Mouse (Mus musculus) intestine, postnatal 0 days (tissue): ENCODE measurements around the gene Apeh. TPM values are rescaled to one million over a fixed set of nuclear protein-coding genes. Genes with fewer than 3 reads are reported as not detected.
A peak's percentile ranks its signal among the peaks of the same experiment; 100 is the strongest.

ENCODE experiments used
- ATAC-seq: fragments of 200-750 bp; cut with Nextera tagmentation; 2 replicates; pipeline ENCODE4 v1.8.0; 2017; ENCODE audit warnings: mild to moderate bottlenecking, moderate TSS enrichment, moderate library complexity
- H3K27ac ChIP-seq: fragments of 300-500 bp; sonication (generic); 2 replicates; pipeline ENCODE4 v1.5.1; 2014; ENCODE audit warnings: mild to moderate bottlenecking, low read depth, low read length, moderate library complexity
- H3K27me3 ChIP-seq: fragments of 300-500 bp; sonication (generic); replicated peaks from 2 replicates; pipeline ENCODE4 v1.6.1; 2014; ENCODE audit warnings: low read length, mixed read lengths; ENCODE audit not compliant: control insufficient read depth, insufficient read depth
- H3K36me3 ChIP-seq: fragments of 300-500 bp; sonication (generic); 2 replicates; pipeline ENCODE4 v1.6.1; 2014; ENCODE audit warnings: mild to moderate bottlenecking, moderate library complexity; ENCODE audit not compliant: control insufficient read depth, insufficient read depth
- H3K4me1 ChIP-seq: fragments of 300-500 bp; sonication (generic); replicated peaks from 2 replicates; pipeline ENCODE4 v1.6.1; 2014; ENCODE audit warnings: antibody characterized with exemption, low read length, mixed read lengths; ENCODE audit not compliant: control insufficient read depth, insufficient read depth
- H3K4me2 ChIP-seq: fragments of 300-500 bp; sonication (generic); replicated peaks from 2 replicates; pipeline ENCODE4 v1.6.1; 2014; ENCODE audit warnings: low read depth, mild to moderate bottlenecking, moderate library complexity
- H3K4me3 ChIP-seq: fragments of 300-500 bp; sonication (generic); 2 replicates; pipeline ENCODE4 v1.5.1; 2014; ENCODE audit warnings: low read depth, low read length
- H3K9ac ChIP-seq: fragments of 300-500 bp; sonication (generic); 2 replicates; pipeline ENCODE4 v1.6.1; 2014; ENCODE audit warnings: mild to moderate bottlenecking, low read depth, low read length
- H3K9me3 ChIP-seq: fragments of 300-500 bp; sonication (generic); 2 replicates; pipeline ENCODE4 v1.6.1; 2016; ENCODE audit warnings: mixed run types; ENCODE audit not compliant: control insufficient read depth
- CTCF ChIP-seq: sonication (generic); IDR thresholded peaks from 2 replicates; pipeline ENCODE4 v1.5.1; 2016; ENCODE audit warnings: low read depth, mild to moderate bottlenecking, control low read depth, antibody characterized with exemption, moderate library complexity
- WGBS: fragments of 180-500 bp; shearing (Covaris S2); extraction: QIAGEN DNeasy Blood & Tissue Kit; methylation state at CpG from one replicate; pipeline ENCODE4 v1.1.7; 2014; 5-methylcytosine and 5-hydroxymethylcytosine counted together
- polyA plus RNA-seq: library from polyadenylated mRNA; unstranded; fragments of >200 nt; fragmentation: Nextera tagmentation; extraction: Ambion mirVana; gene quantifications from 2 replicates; pipeline ENCODE4 v1.2.1, GENCODE M21; 2015

The Apeh gene
- polyA plus RNA-seq, 1 experiment from 2014 or later: 82.6 TPM

DNA sequence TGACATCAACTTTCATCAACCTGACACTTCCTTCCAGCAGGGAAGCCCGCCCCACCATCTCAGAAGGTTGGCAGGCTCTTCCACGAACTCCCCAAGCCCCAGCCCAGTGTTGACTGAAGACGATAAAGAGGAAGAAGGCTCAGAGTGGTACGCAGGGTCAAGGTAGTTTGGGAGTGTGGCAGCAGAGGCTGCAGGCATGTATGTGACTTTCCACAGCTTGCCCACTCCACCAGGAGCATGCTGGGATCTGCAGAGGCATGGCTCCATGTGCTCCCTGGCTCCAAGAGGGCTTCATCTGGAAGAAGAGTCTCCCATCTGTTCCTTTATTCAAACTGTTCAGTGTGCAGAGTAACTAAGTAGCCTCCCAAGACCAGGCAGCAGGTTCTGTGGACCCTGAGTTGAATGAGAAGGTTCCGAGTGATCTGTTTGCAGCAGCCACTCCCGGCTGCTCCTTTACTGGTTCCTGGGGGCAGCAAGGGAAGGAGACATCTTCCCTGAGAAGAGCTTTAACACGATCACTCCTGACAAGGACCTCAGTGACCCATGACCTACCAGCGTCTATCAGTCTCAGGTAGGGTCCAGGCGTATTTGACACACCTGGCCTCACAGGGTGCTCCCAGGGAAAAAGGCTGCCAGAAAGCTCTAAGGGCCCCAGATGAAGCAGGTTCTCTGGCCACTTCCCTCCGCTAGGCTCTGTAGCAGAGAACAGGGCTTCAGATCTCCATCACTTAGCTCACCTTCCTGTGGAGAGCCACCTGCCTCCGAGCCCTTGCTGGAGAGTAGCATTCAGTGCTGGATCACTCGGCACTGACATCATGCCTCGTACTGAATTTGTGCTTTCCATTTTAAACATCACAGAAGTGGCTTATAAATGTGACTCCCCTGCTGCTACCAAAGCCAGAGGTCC, 34.9 kb upstream of the Apeh start:
- H3K4me2 ChIP-seq: no peak overlapping the region
- no peak for TF ChIP-seq CTCF
- no peak overlapping the region for H3K27ac ChIP-seq
- H3K4me1 ChIP-seq: peaks cover 11% of the 10 kb centered on the region; the same call in 1 of the 2 replicates
- H3K9ac ChIP-seq: no peak overlapping the region
- no peaks in the 10 kb centered on the region for H3K27me3 ChIP-seq
- no peaks in the 10 kb centered on the region for H3K9me3 ChIP-seq
- WGBS: 79% methylated on average over 13 of the region's 13 CpGs
- no peak for ATAC-seq
- no peak overlapping the region for H3K4me3 ChIP-seq
- H3K36me3 ChIP-seq: no peaks in the 10 kb centered on the region

- TF ChIP-seq CTCF: no peak
- no peak overlapping the region for H3K4me2 ChIP-seq
- H3K36me3 ChIP-seq: no peaks in the 10 kb centered on the region
- no peak overlapping the region for H3K27ac ChIP-seq
- no peaks in the 10 kb centered on the region for H3K27me3 ChIP-seq
- peaks cover 11% of the 10 kb centered on the region; the same call in 1 of the 2 replicates for H3K4me1 ChIP-seq
- 81% methylated on average over 11 of the region's 11 CpGs for WGBS
- no peak overlapping the region for H3K4me3 ChIP-seq
- H3K9me3 ChIP-seq: no peaks in the 10 kb centered on the region
- no peak overlapping the region for H3K9ac ChIP-seq
- no peak for ATAC-seq
These were observed 33.8 kb upstream of the Apeh start for GRCm38 (mm10) chr9:108128248-108128647.

DNA sequence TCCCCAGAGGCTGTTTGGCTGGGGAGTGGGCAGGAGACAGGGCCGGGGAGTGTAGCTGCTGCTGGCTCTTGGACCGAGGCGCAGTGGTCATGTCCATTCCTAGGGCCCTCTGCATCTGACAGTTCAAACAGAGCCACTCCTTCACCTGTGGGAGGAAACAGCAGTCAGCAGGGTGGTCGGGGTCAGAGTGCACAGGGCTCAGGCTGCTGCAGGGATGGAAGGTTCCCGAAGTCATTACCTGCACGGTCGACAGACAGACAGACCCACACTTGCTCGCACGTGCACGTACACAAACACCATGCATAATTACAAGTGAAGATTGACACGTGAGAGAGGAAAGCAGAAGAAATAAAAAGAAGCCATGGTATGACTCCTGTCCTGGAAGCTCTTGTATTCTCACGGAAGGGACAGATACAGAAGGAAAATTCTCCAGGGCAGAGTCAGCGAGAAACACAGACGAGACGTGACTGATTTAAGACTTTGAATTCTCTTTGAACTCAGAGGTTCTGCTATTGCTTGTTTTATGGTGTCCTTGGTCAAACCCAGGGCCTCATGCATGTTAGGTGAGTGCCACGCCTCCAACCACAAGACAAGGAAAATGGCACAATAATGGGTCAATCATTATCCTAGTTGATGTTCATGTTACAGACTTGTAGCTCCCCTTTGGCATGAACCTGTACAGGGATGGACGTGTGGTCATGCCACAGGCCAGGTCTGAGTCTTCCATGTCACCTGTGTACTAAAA, 32.2 kb upstream of the Apeh start:
- Histone ChIP-seq H3K27me3 (no peaks in the 10 kb centered on the region), H3K9ac (peak overlapping the region; percentile 34; the same call in 1 of the 2 replicates), H3K4me2 (peak overlapping the region; percentile 48), H3K9me3 (no peaks in the 10 kb centered on the region), H3K4me1 (peaks cover 11% of the 10 kb centered on the region; the same call in 1 of the 2 replicates), H3K4me3 (no peak overlapping the region), H3K27ac (peak overlapping the region; percentile 92), H3K36me3 (no peaks in the 10 kb centered on the region)
- ATAC-seq: peak; percentile 36
- 39% methylated on average over 17 of the region's 17 CpGs for WGBS
- no peak for TF ChIP-seq CTCF

GRCm38 (mm10) chr9:108125731-108126130, 31.3 kb upstream of the Apeh start:
- no peak for ATAC-seq
- Histone ChIP-seq H3K36me3 (no peaks in the 10 kb centered on the region), H3K4me3 (no peak overlapping the region), H3K4me1 (peaks cover 17% of the 10 kb centered on the region), H3K9ac (peak overlapping the region; percentile 34), H3K27me3 (no peaks in the 10 kb centered on the region), H3K4me2 (peak overlapping the region; percentile 48), H3K27ac (peak overlapping the region; percentile 92), H3K9me3 (no peaks in the 10 kb centered on the region)
- WGBS: 92% methylated on average over 8 of the region's 8 CpGs
- no peak for TF ChIP-seq CTCF

DNA sequence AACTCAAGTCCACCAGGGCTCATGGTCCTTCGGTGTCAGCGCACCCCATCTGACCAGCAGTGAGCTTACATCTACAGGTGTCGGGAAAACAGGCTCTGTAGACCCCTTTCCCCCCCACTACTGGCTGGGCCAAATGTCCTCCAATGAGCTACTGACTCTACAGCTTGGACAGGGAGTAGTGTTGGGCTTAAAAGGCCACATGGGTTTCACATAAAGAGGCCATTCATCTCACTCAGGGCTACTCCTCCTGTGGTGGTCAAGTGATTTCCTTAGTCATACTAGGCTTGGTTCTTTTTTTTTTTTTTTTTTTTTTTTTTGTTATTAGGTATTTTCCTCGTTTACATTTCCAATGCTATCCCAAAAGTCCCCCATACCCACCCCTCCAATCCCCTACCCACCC, 29.5 kb upstream of the Apeh start:
- ATAC-seq: no peak
- no peak overlapping the region for H3K4me3 ChIP-seq
- H3K9ac ChIP-seq: no peak overlapping the region
- peaks cover 23% of the 10 kb centered on the region for H3K4me1 ChIP-seq
- whole genome bisulfite sequencing: 70% methylated on average over 4 of the region's 4 CpGs
- no peaks in the 10 kb centered on the region for H3K27me3 ChIP-seq
- no peaks in the 10 kb centered on the region for H3K36me3 ChIP-seq
- no peak for TF ChIP-seq CTCF
- H3K27ac ChIP-seq: peak overlapping the region; percentile 89
- no peak overlapping the region for H3K4me2 ChIP-seq
- H3K9me3 ChIP-seq: no peaks in the 10 kb centered on the region

DNA sequence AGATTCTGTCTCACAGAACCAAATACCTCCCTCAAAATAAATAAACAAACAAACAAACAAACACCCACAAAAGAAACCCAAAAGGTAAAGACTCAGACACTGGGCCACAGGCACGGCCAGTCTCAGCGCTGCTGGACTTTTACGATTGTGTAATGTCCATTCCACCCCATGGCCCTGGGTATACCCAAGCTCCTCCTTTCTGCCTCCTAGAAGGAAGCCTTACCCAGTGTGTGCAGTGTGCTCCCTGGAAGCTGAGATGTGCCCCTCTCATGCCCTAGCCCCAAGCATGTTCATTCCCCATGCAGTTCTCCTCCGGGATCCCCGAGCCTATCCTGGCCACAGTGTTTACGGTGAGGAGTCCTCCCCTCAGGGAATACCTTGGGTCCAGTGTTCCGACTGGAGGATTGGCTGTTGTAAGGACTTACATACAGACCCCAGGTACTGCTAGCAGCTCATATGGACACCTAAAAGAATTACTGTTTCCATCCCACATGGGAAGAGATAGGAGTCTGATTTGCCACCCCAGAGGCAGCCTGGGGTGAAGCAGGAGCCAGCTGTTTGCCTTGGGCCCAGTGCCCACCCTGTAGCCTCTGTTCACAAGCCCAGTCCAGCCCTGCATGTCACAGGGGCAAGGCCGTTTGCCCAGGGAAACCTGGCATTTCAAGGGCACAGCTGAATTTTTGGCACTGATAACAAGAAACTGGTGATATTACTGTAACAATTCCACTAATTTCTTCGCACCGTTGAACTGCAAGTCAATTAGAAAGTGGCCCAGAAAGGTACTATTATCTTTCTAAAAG, 27.0 kb upstream of the Apeh start:
- Histone ChIP-seq H3K27me3 (no peaks in the 10 kb centered on the region), H3K36me3 (peaks cover 5% of the 10 kb centered on the region; the same call in 1 of the 2 replicates), H3K4me3 (no peak overlapping the region), H3K27ac (peak overlapping the region; percentile 90), H3K4me2 (no peak overlapping the region), H3K9ac (0 out of 2 replicates have a peak overlapping the region, but pooled peaks have one; percentile 11), H3K9me3 (no peaks in the 10 kb centered on the region), H3K4me1 (peaks cover 21% of the 10 kb centered on the region)
- no peak for ATAC-seq
- no peak for TF ChIP-seq CTCF
- 87% methylated on average over 10 of the region's 10 CpGs for WGBS
